In genomic region chr4:106810039-106810438, GRCm38 (mm10) we compare ENCODE assay signal across 10 mouse cellular contexts. TPM values are rescaled to one million over a fixed set of nuclear protein-coding genes. Genes with fewer than 3 reads are reported as not detected.
DNase-seq lines count a peak whose midpoint lies in the region; ATAC-seq and TF ChIP-seq lines count a peak whose summit lies in the region.
"Had no signal": no experiment of that assay in that cellular context is flagged by ENCODE, and none has a peak within 500 bp of the region (broad histone marks: within the 10 kb centered on the region; RNA-seq: fewer than 3 reads in every experiment).

No protein-coding gene starts in this region.

- no peak overlapping the region for H3K4me3 ChIP-seq in liver, adult 2 months (ENCODE audit: insufficient read depth, low read depth, low read length)
- H3K4me3 ChIP-seq in liver, embryonic 12.5 days = no peak overlapping the region
- no peak overlapping the region for H3K4me3 ChIP-seq in hindbrain, embryonic 14.5 days (replicated peaks; ENCODE audit: low read length)

- no peak for TF ChIP-seq POLR2A in liver, adult 2 months (IDR thresholded peaks at IDR 0.05; ENCODE audit: extremely low read depth, insufficient read depth, low read length)

- H3K36me3 ChIP-seq in liver, adult 2 months (ENCODE audit: control insufficient read depth, insufficient read depth, low read length) = no peaks in the 10 kb centered on the region
- no peaks in the 10 kb centered on the region for H3K36me3 ChIP-seq in liver, embryonic 12.5 days
- no peaks in the 10 kb centered on the region for H3K36me3 ChIP-seq in hindbrain, embryonic 14.5 days (replicated peaks; ENCODE audit: control insufficient read depth, insufficient read depth)

- H3K9ac ChIP-seq in liver, adult 2 months (ENCODE audit: low read depth, low read length) = no peak overlapping the region
- no peak overlapping the region for H3K9ac ChIP-seq in liver, embryonic 12.5 days
- H3K9ac ChIP-seq in hindbrain, embryonic 14.5 days = no peak overlapping the region

- H3K27ac ChIP-seq in liver, adult 2 months (replicated peaks; ENCODE audit: insufficient read depth, low read depth, low read length) = no peak overlapping the region
- no peak overlapping the region for H3K27ac ChIP-seq in liver, embryonic 12.5 days
- H3K27ac ChIP-seq in hindbrain, embryonic 14.5 days = no peak overlapping the region

- H3K4me1 ChIP-seq in liver, adult 2 months (ENCODE audit: control insufficient read depth, insufficient read depth, low read length) = no peaks in the 10 kb centered on the region
- peaks cover 31% of the 10 kb centered on the region for H3K4me1 ChIP-seq in liver, embryonic 12.5 days
- H3K4me1 ChIP-seq in hindbrain, embryonic 14.5 days (replicated peaks; ENCODE audit: control insufficient read depth, insufficient read depth, low read length) = peaks cover 1% of the 10 kb centered on the region; the same call in 1 of the 2 replicates

- peak; percentile 65 for DNase-seq in CD4-positive, CD25-positive, alpha-beta regulatory T cell, adult 2 months (ENCODE audit: low read depth, low spot score)
- DNase-seq in liver, adult 2 months (ENCODE audit: extremely low read depth, low read depth, low spot score) = no peak
- DNase-seq in NIH3T3 (ENCODE audit: low read depth) = peak; percentile 54
- no peak for DNase-seq in ovary, postnatal 36 days (ENCODE audit: low spot score)
- no peak for DNase-seq in hindbrain, embryonic 14.5 days (ENCODE audit: low spot score)
- DNase-seq: adrenal gland, postnatal 25 days; cerebellum, adult 9-11 months had no signal

- no peak overlapping the region for H3K4me2 ChIP-seq in liver, embryonic 12.5 days
- H3K4me2 ChIP-seq in hindbrain, embryonic 14.5 days (replicated peaks) = no peak overlapping the region

- no peaks in the 10 kb centered on the region for H3K79me2 ChIP-seq in liver, adult 2 months (ENCODE audit: control insufficient read depth, insufficient read depth, low read length)

- peak; percentile 55 for TF ChIP-seq CTCF in liver, adult 2 months (IDR thresholded peaks at IDR 0.05; ENCODE audit: low read depth, low read length)

- WGBS in liver, adult 2 months = 91% methylated on average over 6 of the region's 6 CpGs
- 79% methylated on average over 6 of the region's 6 CpGs for WGBS in liver, embryonic 12.5 days (ENCODE audit: insufficient replicate concordance)
- WGBS in hindbrain, embryonic 14.5 days = 90% methylated on average over 6 of the region's 6 CpGs

- H3K9me3 ChIP-seq in liver, embryonic 12.5 days (replicated peaks) = peaks cover 12% of the 10 kb centered on the region; the same call in 1 of the 2 replicates
- 0 out of 2 replicates have a peak, but pooled peaks cover 4% of the 10 kb centered on the region for H3K9me3 ChIP-seq in hindbrain, embryonic 14.5 days (ENCODE audit: control insufficient read depth, low read length)

- H3K27me3 ChIP-seq in liver, adult 2 months (ENCODE audit: control insufficient read depth, insufficient read depth, low read length) = no peaks in the 10 kb centered on the region
- 0 out of 2 replicates have a peak, but pooled peaks cover 6% of the 10 kb centered on the region for H3K27me3 ChIP-seq in liver, embryonic 12.5 days (replicated peaks)
- no peaks in the 10 kb centered on the region for H3K27me3 ChIP-seq in hindbrain, embryonic 14.5 days (ENCODE audit: control insufficient read depth, insufficient read depth, low read length)

- no peak for ATAC-seq in CD4-positive, CD25-positive, alpha-beta regulatory T cell, adult 4 months
- ATAC-seq in liver, embryonic 12.5 days = no peak
- ATAC-seq in megakaryocyte progenitor cell, adult 5-6 weeks (replicated peaks; ENCODE audit: poor library complexity) = peak; percentile 78
- ATAC-seq in hindbrain, embryonic 14.5 days (ENCODE audit: low FRiP score) = no peak

RNA-seq across cellular contexts. Expression of gene Acot11, which starts 5.2 kb away (rescaled TPM):
- polyA plus RNA-seq in CD4-positive, CD25-positive, alpha-beta regulatory T cell, adult 4 months (2017; shearing (Covaris generic)) = 10 to 100 TPM in 1 of 2 experiments, 1 to 10 TPM in 1; 2.5 to 10.2 TPM
- 1.8 and 4.8 TPM in 2 replicates for total RNA-seq in liver, adult 2 months (2014; rRNA removed)
- polyA plus RNA-seq in liver, adult 2 months (2012; rRNA removed) = 6.3 and 14.3 TPM in 2 replicates
- polyA plus RNA-seq in liver, embryonic 12.5 days (2016; fragmentation: Nextera tagmentation; extraction: Ambion mirVana) = 7.5 and 7.6 TPM in 2 replicates
- 2.0 and 2.3 TPM in 2 replicates for total RNA-seq in megakaryocyte progenitor cell, adult 5-6 weeks (2015)
- 2.6 and 3.2 TPM in 2 replicates for total RNA-seq in megakaryocyte progenitor cell, adult 5-6 weeks (2017)
- 2.0 and 2.1 TPM in 2 replicates for polyA plus RNA-seq in hindbrain, embryonic 14.5 days (2014; fragmentation: Nextera tagmentation; extraction: Ambion mirVana)

Comparison
In these comparisons a context has a peak if more than half of its experiments do, and no peak if none do; other contexts are left out.
1. DNase-seq: peak in CD4-positive, CD25-positive, alpha-beta regulatory T cell, adult 2 months (single experiment) and NIH3T3 (single experiment); none in liver, adult 2 months (single experiment), ovary, postnatal 36 days (single experiment) and hindbrain, embryonic 14.5 days (single experiment).